20 mouse cellular contexts compared by ENCODE assay signal in the genomic region with DNA sequence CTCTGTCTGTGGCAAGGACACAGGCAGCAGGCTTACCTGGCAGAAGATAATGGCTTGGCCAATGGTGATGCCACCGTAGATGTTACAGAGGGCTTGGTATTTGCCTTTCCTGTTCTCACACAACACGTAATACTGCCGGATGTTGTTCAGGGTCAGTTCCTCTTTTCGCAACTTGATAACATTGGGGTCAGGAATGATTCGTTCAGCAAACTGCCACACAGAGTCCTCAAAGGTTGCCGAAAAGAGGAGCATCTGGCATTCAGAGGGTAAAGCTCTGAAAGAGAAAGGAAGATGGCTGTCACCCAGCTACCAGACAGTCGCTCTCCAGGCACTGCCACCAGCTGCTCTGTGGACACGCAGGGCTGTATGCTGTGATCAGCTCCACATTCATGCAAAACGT. TPM values are rescaled to one million over a fixed set of nuclear protein-coding genes. Genes with fewer than 3 reads are reported as not detected.
DNase-seq lines count a peak whose midpoint lies in the region; ATAC-seq and TF ChIP-seq lines count a peak whose summit lies in the region.
"Had no signal": no experiment of that assay in that cellular context is flagged by ENCODE, and none has a peak within 500 bp of the region (broad histone marks: within the 10 kb centered on the region; RNA-seq: fewer than 3 reads in every experiment).

No protein-coding gene starts in this region.

- H3K27me3 ChIP-seq in CH12.LX (replicated peaks), result peaks cover 2% of the 10 kb centered on the region
- no peaks in the 10 kb centered on the region for H3K27me3 ChIP-seq in kidney, embryonic 15.5 days
- H3K27me3 ChIP-seq: intestine, embryonic 15.5 days; Patski had no signal

- H3K79me2 ChIP-seq in CH12.LX (replicated peaks; ENCODE audit: control insufficient read depth, extremely low read depth, insufficient read depth, poor library complexity, severe bottlenecking), result no peaks in the 10 kb centered on the region

- no peak overlapping the region for H3K27ac ChIP-seq in CH12.LX (ENCODE audit: insufficient read depth, low read depth)
- no peak overlapping the region for H3K27ac ChIP-seq in kidney, embryonic 15.5 days
- H3K27ac ChIP-seq: intestine, embryonic 15.5 days had no signal

- ATAC-seq in hematopoietic stem cell, adult 5-6 weeks (replicated peaks in 1 of 2; ENCODE audit: insufficient read depth in 1 of 2, low FRiP score in 2 of 2, low TSS enrichment in 1 of 2, low read depth in 1 of 2, poor library complexity in 2 of 2, severe bottlenecking in 2 of 2), result peak; percentile 90 to 92
- ATAC-seq in monocyte, adult 5-6 weeks (replicated peaks; ENCODE audit: insufficient number of reproducible peaks, low FRiP score, low TSS enrichment, poor library complexity, severe bottlenecking), result peak; percentile 59
- ATAC-seq in kidney, embryonic 15.5 days (replicated peaks; ENCODE audit: low FRiP score), result no peak
- ATAC-seq: intestine, embryonic 15.5 days; Patski had no signal

- H3K36me3 ChIP-seq in CH12.LX (replicated peaks in 1 of 2; ENCODE audit: control insufficient read depth in 1 of 2, insufficient read depth in 1 of 2, low read length in 1 of 2), result no peaks in the 10 kb centered on the region
- H3K36me3 ChIP-seq in kidney, embryonic 15.5 days, result no peaks in the 10 kb centered on the region
- H3K36me3 ChIP-seq: intestine, embryonic 15.5 days had no signal

- H3K4me1 ChIP-seq in lung, adult 2 months (ENCODE audit: control insufficient read depth, insufficient read depth, low read length), result no peaks in the 10 kb centered on the region
- H3K4me1 ChIP-seq in CH12.LX (ENCODE audit: control insufficient read depth in 1 of 2, insufficient read depth in 2 of 2), result peaks cover 15 to 24% of the 10 kb centered on the region in 2 experiments
- H3K4me1 ChIP-seq in kidney, embryonic 15.5 days, result no peaks in the 10 kb centered on the region
- H3K4me1 ChIP-seq: intestine, embryonic 15.5 days had no signal

- TF ChIP-seq EP300 in CH12.LX (IDR thresholded peaks at IDR 0.05; ENCODE audit: low read length), result peak; percentile 77

- TF ChIP-seq CTCF in lung, adult 2 months (IDR thresholded peaks at IDR 0.05; ENCODE audit: insufficient read depth, low read length), result no peak
- TF ChIP-seq CTCF in CH12.LX (conservative IDR thresholded peaks at IDR 0.05 in 1 of 2, IDR thresholded peaks at IDR 0.05 in 1 of 2; ENCODE audit: low read depth in 2 of 2, low read length in 2 of 2), result no peak

- in situ Hi-C loops in CH12.LX (cut with MboI; ENCODE audit: low pct_ligation_motif_present, low pct_unique_long_range_greater_than_20kb, low sequenced_read_pairs), result loop anchor here (10.0 to 25.0 kb wide), 2 partner anchors 342 to 509 kb away; a partner anchor contains a TSS

- no peak overlapping the region for H3K9ac ChIP-seq in CH12.LX (ENCODE audit: insufficient read depth, low read depth)
- H3K9ac ChIP-seq in kidney, embryonic 15.5 days, result no peak overlapping the region
- H3K9ac ChIP-seq: intestine, embryonic 15.5 days had no signal

- H3K4me3 ChIP-seq in lung, adult 2 months (replicated peaks; ENCODE audit: extremely low read depth, low read depth, low read length), result no peak overlapping the region
- H3K4me3 ChIP-seq in CH12.LX (replicated peaks in 1 of 3; ENCODE audit: low read depth in 2 of 3, low read length in 2 of 3, poor library complexity in 1 of 3), result peak overlapping the region; percentile 9 to 35 (median 15)
- H3K4me3 ChIP-seq in kidney, embryonic 15.5 days (replicated peaks), result no peak overlapping the region
- H3K4me3 ChIP-seq: intestine, embryonic 15.5 days had no signal

- DNase-seq in lung, postnatal 25 days (ENCODE audit: low spot score), result peak; percentile 19
- DNase-seq in lung, adult 2 months, result no peak
- peak; percentile 63 for DNase-seq in CH12.LX (ENCODE audit: extremely low read depth)
- no peak for DNase-seq in neural tube, embryonic 10.5 days (ENCODE audit: extremely low spot score, low spot score)
- DNase-seq in testis, postnatal 14 days (ENCODE audit: low spot score), result no peak
- DNase-seq: cerebellum, postnatal 14 days; heart, postnatal 36 days; kidney, postnatal 36 days; layer of hippocampus, postnatal 36 days; left cerebral cortex, postnatal 4 days; lung, adult 18-20 months had no signal

- 50% methylated on average over 9 of the region's 9 CpGs for WGBS in lung, adult 2 months
- WGBS in kidney, embryonic 15.5 days, result 68% methylated on average over 9 of the region's 9 CpGs

- dilution Hi-C loops in CH12.LX (cut with MboI; ENCODE audit: extremely low pct_ligation_motif_present, extremely low pct_unique_long_range_greater_than_20kb, low sequenced_read_pairs), result loop anchor here (25.0 kb wide), 1 partner anchor 259 kb away; no protein-coding TSS in a partner anchor

- TF ChIP-seq POLR2A in lung, adult 2 months (IDR thresholded peaks at IDR 0.05; ENCODE audit: borderline replicate concordance, extremely low read depth, low read depth, low read length), result no peak
- 0 out of 2 replicates have a peak, but pooled peaks have one; percentile 22 for TF ChIP-seq POLR2A in CH12.LX (IDR thresholded peaks at IDR 0.05; ENCODE audit: low read depth, low read length)

- no peak for TF ChIP-seq RAD21 in CH12.LX (IDR thresholded peaks at IDR 0.05; ENCODE audit: low read depth, low read length)

- H3K4me2 ChIP-seq in CH12.LX (ENCODE audit: insufficient read depth, low read depth, poor library complexity, severe bottlenecking), result peak overlapping the region; percentile 8; the same call in 1 of the 2 replicates
- H3K4me2 ChIP-seq in kidney, embryonic 15.5 days, result no peak overlapping the region
- H3K4me2 ChIP-seq: intestine, embryonic 15.5 days had no signal

- no peaks in the 10 kb centered on the region for H3K9me3 ChIP-seq in CH12.LX (replicated peaks; ENCODE audit: low read length)
- no peaks in the 10 kb centered on the region for H3K9me3 ChIP-seq in kidney, embryonic 15.5 days (replicated peaks)
- H3K9me3 ChIP-seq: intestine, embryonic 15.5 days had no signal

TF ChIP-seq in CH12.LX, 34 proteins besides CTCF, POLR2A, EP300 and RAD21 (continues in another document):
- TF ChIP-seq JUN (IDR thresholded peaks at IDR 0.05; ENCODE audit: insufficient read depth, low read depth, low read length) (no peak), TCF12 (IDR thresholded peaks at IDR 0.05; ENCODE audit: low read depth, low read length) (no peak), MEF2A (IDR thresholded peaks at IDR 0.05; ENCODE audit: borderline replicate concordance, low read depth, low read length) (no peak; the same call in 1 of the 2 replicates), BHLHE40 (IDR thresholded peaks at IDR 0.05; ENCODE audit: low read depth, low read length) (no peak), ELF1 (IDR thresholded peaks at IDR 0.05; ENCODE audit: low read depth, low read length) (0 out of 2 replicates have a peak, but pooled peaks have one; percentile 45), MAX (IDR thresholded peaks at IDR 0.05; ENCODE audit: low read length) (peak; percentile 36; the same call in 1 of the 2 replicates), E2F4 (IDR thresholded peaks at IDR 0.05; ENCODE audit: insufficient replicate concordance, low read depth, low read length) (no peak), HCFC1 (IDR thresholded peaks at IDR 0.05; ENCODE audit: low read depth, low read length) (peak; percentile 24; the same call in 1 of the 2 replicates), ZC3H11A (IDR thresholded peaks at IDR 0.05; ENCODE audit: low read depth, low read length) (no peak), IRF4 (IDR thresholded peaks at IDR 0.05; ENCODE audit: low read depth, low read length) (peak; percentile 84), SIN3A (IDR thresholded peaks at IDR 0.05; ENCODE audit: low read length) (0 out of 2 replicates have a peak, but pooled peaks have one; percentile 16), NELFE (IDR thresholded peaks at IDR 0.05; ENCODE audit: low read depth, low read length) (no peak)

RNA-seq across cellular contexts. Expression of a gene that starts 11.6 kb away (rescaled TPM):
- polyA plus RNA-seq in lung, adult 2 months (2012; rRNA removed), result 0.02 and 0.03 TPM in 2 replicates
- total RNA-seq in CH12.LX (2012; rRNA removed) (0.50 and 0.85 TPM in 2 replicates), CH12.LX (2014; rRNA removed) (0.44 and 0.68 TPM in 2 replicates)
- 0.33 and 0.46 TPM in 2 replicates for polyA plus RNA-seq in CH12.LX (2012; ENCODE audit: insufficient read length, low read depth)
- 0.31 TPM in 1 of 2 replicates, not detected in the other for total RNA-seq in hematopoietic stem cell, adult 5-6 weeks (2017)
- total RNA-seq in monocyte, adult 5-6 weeks (2017), result 0.10 to 0.64 TPM (median 0.57 TPM) in 3 replicates
- polyA plus RNA-seq in kidney, embryonic 15.5 days (2015; fragmentation: Nextera tagmentation; extraction: Ambion mirVana), result 2.3 and 2.4 TPM in 2 replicates
- total RNA-seq: heart, postnatal 36 days had no signal

RNA-seq across cellular contexts. Expression of a gene that starts 11.7 kb away (rescaled TPM):
- polyA plus RNA-seq in lung, adult 2 months (2012; rRNA removed), result 1.1 and 2.2 TPM in 2 replicates
- total RNA-seq in CH12.LX (2012; rRNA removed) (18.0 and 22.5 TPM in 2 replicates), CH12.LX (2014; rRNA removed) (40.8 and 45.2 TPM in 2 replicates)
- polyA plus RNA-seq in CH12.LX (2012; ENCODE audit: insufficient read length, low read depth), result 21.8 and 22.1 TPM in 2 replicates
- total RNA-seq in hematopoietic stem cell, adult 5-6 weeks (2017), result 36.8 and 48.9 TPM in 2 replicates
- 17.2 to 30.8 TPM (median 30.7 TPM) in 3 replicates for total RNA-seq in monocyte, adult 5-6 weeks (2017)
- polyA plus RNA-seq in kidney, embryonic 15.5 days (2015; fragmentation: Nextera tagmentation; extraction: Ambion mirVana), result 21.8 and 22.0 TPM in 2 replicates

RNA-seq across cellular contexts. Expression of a gene that starts 23.3 kb away (rescaled TPM):
- polyA plus RNA-seq in lung, adult 2 months (2012; rRNA removed), result not detected in 2 replicates
- total RNA-seq in CH12.LX (2012; rRNA removed), result 0.17 and 1.0 TPM in 2 replicates
- total RNA-seq in CH12.LX (2014; rRNA removed), result 0.24 and 0.59 TPM in 2 replicates
- 0.41 and 0.68 TPM in 2 replicates for polyA plus RNA-seq in CH12.LX (2012; ENCODE audit: insufficient read length, low read depth)
- total RNA-seq in hematopoietic stem cell, adult 5-6 weeks (2017), result not detected in 2 replicates
- total RNA-seq in monocyte, adult 5-6 weeks (2017), result not detected in 3 replicates
- 1.0 TPM in 2 replicates for polyA plus RNA-seq in kidney, embryonic 15.5 days (2015; fragmentation: Nextera tagmentation; extraction: Ambion mirVana)
- total RNA-seq: heart, adult 8-10 months; heart, postnatal 36 days had no signal

RNA-seq across cellular contexts. Expression of a gene that starts 23.5 kb away (rescaled TPM):
- polyA plus RNA-seq in lung, adult 2 months (2012; rRNA removed), result 0.75 and 0.89 TPM in 2 replicates
- 15.4 and 16.0 TPM in 2 replicates for total RNA-seq in CH12.LX (2012; rRNA removed)
- total RNA-seq in CH12.LX (2014; rRNA removed), result 18.9 and 21.5 TPM in 2 replicates
- 18.3 and 20.2 TPM in 2 replicates for polyA plus RNA-seq in CH12.LX (2012; ENCODE audit: insufficient read length, low read depth)
- total RNA-seq in hematopoietic stem cell, adult 5-6 weeks (2017), result 6.9 and 10.8 TPM in 2 replicates
- 8.4 to 10.2 TPM (median 9.8 TPM) in 3 replicates for total RNA-seq in monocyte, adult 5-6 weeks (2017)
- 15.5 and 15.6 TPM in 2 replicates for polyA plus RNA-seq in kidney, embryonic 15.5 days (2015; fragmentation: Nextera tagmentation; extraction: Ambion mirVana)

RNA-seq across cellular contexts. Expression of a gene that starts 28.7 kb away (rescaled TPM):
- not detected in 2 replicates for polyA plus RNA-seq in lung, adult 2 months (2012; rRNA removed)
- not detected in 2 replicates for total RNA-seq in CH12.LX (2012; rRNA removed)
- total RNA-seq in CH12.LX (2014; rRNA removed), result not detected in 2 replicates
- polyA plus RNA-seq in CH12.LX (2012; ENCODE audit: insufficient read length, low read depth), result not detected in 2 replicates
- not detected in 2 replicates for total RNA-seq in hematopoietic stem cell, adult 5-6 weeks (2017)
- total RNA-seq in monocyte, adult 5-6 weeks (2017), result not detected in 3 replicates
- not detected in 2 replicates for polyA plus RNA-seq in kidney, embryonic 15.5 days (2015; fragmentation: Nextera tagmentation; extraction: Ambion mirVana)
- total RNA-seq: adrenal gland, adult 18-20 months; heart, adult 8-10 months; heart, postnatal 36 days; layer of hippocampus, postnatal 36 days; left cerebral cortex, postnatal 4 days had no signal
- polyA plus RNA-seq: embryonic facial prominence, embryonic 11.5 days; intestine, embryonic 15.5 days; Patski; stomach, embryonic 14.5 days had no signal

Comparison
In these comparisons a context has a peak if more than half of its experiments do, and no peak if none do; other contexts are left out.
1. DNase-seq: peak in lung, postnatal 25 days (single experiment) and CH12.LX (single experiment); none in lung, adult 2 months (single experiment), neural tube, embryonic 10.5 days (single experiment) and testis, postnatal 14 days (single experiment).
2. H3K4me3 ChIP-seq: peak in CH12.LX (3 of 3); none in lung, adult 2 months (single experiment) and kidney, embryonic 15.5 days (single experiment).